Mouse (Mus musculus) thymus, postnatal 14 days (tissue): ENCODE measurements around the gene Cfap46.
"Not testable (repeated sequence)": the region's sequence is repeated elsewhere in the genome, so short reads cannot be mapped to it uniquely, and the experiment has no call there.

ENCODE experiments used
- DNase-seq: peaks from one replicate; pipeline ENCODE4 v3.0.0; 2021

Cfap46 gene

DNA sequence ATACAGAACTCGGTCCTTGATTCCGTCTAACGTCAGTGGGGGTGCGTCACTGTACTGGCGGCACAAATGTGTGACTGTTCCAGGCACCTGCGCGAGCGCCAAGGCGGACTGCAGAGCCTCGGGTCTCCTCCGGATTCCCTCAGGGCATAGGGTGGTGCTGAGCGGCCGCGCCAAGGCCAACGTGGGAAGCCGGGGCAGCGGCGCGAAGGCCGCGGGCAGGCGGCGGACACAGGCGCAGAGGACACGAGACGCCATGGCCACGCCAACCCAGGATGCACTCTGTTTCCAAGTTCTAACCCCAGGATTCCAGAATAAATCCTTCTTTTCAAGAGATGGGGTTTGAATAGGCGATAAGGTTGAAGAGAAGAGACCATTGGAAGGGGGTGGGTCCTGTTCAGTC lies 23.7 kb downstream of the Cfap46 start:
- not testable (repeated sequence) for DNase-seq

DNA sequence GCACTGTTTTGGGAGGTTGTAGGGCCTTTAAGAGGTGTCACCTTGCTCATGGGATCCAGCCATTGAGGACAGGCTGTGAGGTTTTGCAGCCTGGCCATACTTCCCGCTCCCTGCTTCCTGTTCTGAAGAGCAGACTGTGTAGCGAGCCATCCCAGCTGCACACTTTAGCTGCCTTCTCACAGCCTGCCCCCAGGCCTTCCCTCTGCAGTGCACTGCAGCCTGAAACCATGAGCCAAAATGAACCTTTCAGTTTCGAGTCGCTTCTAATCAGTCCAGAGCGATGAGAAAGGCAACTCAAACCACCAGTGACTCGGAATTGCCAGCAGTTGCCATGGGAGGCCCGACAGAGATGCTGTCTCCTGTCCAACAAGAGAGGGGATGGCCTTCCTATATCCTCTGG lies 33.9 kb downstream of the Cfap46 start:
- DNase-seq = no peak

DNA sequence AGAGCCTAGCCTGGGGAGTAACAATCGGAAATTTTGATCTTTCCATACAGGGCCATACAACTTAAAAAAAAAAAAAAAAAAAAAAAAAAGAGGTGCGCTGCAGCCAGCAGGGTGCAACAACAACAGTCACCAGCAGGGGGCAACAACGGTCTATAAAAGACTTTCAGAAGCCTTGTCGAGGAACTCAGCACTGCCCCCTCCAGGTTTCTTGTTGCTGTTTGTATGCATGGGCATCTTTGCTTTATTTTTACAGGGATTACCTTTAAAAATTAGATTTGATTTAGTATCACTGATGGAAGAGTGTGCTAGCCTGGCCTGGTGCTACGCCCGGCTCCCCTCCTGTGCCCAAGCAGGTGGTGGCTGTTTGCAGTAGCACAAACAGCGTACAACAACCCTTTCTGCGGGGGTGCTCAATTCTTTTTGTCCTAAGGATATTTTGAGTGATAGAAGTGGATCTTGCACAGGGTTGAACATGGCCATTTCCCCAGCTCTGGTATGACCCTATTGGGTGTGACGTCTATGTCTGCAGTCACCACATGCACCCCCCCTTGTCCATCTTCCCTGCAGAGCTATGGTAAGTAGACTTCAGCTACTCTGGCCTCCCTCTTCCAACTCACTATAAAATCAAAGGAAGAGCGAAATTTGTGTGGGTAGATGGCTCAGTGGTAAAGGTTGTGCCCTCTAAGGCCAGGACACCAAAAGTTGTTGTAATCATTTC lies 35.4 kb downstream of the Cfap46 start:
- peak; percentile 94 for DNase-seq

DNA sequence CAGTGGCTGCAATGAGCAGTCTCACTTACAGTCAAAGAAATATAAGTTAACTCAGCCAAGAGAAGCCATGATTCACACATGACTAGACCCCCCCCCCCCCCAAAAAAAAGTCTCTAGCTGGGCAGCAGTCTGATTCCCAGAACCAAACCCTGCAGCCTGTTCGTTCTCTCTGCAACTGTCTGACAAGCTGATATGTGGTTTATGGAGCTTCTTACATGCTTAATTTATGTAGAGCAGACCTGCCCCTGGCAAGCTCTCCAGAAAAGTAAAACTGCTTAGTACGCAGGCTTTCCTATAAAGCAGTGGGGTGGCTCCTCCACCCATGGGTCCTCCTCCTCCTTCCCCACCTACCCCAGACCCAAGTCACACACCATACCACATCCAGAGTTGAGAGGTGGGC lies 50.2 kb downstream of the Cfap46 start:
- DNase-seq = no peak

DNA sequence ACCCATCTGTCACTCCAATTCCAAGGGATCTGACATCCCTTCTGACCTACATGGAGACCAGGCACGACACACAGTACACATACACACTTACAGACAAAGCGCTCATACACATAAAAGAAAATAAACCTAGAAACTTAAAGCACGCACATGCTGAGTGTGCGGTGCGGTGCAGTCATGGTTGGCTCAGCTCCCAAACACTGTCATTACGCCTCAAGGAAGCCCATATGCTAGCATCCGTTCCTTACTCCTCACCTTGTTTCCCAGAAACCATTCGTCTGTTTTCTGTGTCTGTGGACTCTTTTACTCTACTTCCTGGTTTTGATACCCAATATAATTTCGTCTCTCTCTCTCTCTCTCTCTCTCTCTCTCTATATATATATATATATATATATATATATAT lies 58.5 kb downstream of the Cfap46 start:
- no peak for DNase-seq

DNA sequence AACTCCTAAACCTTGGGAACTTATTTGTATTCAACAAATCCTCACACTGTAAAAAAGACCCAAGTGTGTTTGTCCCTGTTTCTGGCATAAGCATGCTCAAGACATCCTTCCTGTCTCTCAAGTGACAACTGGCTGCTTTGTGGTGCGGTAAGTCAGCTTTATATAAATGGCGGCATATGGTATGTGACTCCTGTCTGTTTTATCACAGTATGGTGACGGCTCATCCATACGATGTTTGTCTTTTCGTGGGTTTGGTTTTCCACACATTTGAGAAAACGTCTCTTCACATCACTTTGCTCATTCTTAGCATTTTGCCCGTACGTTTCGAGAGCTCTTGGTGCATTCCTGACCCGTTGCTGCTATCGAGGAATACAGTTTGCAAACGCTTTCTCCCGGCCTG lies 61.0 kb downstream of the Cfap46 start:
- no peak for DNase-seq

DNA sequence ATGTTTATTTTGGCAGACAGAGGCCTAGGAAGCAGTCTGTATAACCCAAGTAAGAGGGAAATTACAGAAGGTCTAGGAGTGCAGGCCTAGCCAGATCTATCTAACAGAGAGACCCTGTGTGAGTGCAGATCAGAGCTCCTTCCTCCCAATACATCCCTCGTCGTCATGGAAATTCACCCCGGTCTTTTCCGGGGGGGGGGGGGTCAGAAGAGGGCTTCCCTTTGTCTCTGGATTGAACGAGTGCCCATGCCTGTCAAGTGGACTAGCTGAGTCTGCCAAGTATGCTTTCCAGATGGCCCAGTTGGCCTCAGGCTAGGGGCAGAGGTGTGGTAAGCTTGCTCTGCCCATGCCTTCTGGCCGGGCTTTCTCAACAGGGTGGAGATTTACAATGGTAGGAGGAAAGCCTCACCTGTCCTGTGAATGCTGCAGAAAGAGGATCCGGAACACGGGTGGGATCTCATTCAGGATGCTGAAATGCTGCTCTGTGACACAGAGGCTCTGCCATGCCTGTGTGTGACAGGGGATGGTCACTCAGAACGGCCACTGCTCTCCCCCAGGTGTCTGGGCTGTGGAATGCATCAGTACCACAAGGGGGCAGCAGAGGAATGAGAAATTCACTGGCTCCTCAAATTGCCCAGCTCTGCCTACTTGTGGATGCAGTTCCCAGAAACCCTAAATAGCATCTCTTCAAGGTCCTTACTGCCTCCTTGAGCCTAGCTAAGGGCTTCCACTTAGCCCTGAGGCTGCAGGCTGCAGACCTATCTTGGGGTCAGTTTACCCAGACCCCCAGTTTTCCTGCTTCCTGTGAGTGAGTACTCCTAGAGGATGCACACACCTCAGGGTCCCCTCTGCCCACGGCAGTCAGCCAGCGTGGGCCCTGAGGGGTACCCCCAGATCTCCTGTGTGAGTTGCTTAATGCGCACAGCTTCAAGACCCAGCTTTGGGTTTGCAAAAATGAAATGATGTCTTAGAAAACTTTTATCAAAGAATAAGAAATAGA lies 67.5 kb downstream of the Cfap46 start:
- peak; percentile 43 for DNase-seq

DNA sequence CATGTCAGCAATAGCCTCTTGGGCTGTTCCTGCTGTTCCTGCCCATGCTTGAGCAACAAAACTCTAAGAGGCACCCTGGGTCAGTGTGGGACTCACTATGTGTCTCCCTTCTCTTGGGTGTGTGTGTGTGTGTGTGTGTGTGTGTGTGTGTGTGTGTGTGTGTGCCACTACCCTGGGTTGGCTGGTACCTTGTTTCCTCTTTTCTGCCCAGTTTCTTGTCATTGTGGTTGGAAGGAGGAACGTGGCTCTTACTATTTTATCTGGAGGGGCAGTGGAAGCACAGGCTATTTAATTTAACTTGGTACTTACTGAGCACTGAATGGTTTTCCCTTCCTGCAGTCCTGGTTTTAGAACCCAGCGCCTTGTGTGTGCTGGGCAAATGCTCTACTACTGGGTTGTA lies 73.3 kb downstream of the Cfap46 start:
- DNase-seq = no peak

DNA sequence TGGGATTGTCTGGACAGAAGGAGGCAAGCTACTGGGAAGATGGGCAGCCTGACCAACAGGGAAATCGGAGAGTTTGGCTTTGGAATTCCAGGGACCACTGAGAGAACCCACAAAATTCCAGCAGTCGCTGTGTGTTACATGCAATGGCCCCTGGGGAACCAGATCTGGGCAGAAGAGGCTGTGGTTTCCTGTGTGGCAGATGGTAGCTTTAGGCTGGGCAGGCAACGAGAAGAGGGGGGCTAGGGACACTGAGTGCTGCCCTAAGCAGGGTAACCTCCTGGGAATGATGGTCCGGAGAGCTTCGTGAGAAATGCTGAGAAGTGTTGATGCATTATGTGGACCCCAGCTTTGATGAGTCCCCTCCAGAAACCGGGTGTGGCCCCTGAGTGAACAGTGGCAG lies 87.8 kb downstream of the Cfap46 start:
- no peak for DNase-seq

DNA sequence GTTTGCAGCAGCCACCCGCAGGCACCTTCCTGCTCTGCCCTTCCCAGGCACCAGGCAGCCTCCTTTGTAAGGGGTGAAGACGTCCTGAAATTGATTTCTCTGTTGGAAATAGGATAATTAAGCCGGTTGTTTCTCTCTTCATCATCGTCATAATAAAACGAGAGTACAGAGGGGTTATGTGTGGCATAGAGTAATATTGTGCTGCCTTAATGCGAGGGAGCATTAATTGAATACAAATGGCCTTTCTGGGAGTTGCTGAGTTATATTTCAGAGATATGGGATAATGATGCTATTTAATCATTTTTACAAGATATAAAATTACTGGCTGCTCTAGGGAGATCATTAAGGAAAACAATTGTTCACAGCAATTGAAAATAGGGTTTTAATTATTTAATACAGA lies 88.3 kb downstream of the Cfap46 start:
- no peak for DNase-seq

DNA sequence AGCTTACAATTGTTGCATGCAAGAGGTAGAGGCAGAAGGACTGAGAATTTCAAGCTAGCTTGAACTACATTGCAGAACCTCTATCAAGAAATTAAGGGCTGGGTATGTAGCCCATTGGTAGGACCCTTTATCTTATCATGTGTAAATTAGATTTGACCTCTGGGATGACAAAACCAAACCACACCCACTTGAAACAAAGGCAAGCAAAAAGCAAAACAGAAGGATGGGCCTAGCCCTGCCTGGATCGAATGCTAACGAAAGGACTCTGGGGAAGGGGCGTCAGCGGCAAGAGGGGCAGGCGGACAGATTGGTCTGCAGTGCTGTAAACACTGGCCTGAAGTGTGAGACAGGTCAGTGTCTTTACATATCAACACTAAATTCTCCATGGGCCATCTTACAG lies 92.3 kb downstream of the Cfap46 start:
- DNase-seq = no peak

DNA sequence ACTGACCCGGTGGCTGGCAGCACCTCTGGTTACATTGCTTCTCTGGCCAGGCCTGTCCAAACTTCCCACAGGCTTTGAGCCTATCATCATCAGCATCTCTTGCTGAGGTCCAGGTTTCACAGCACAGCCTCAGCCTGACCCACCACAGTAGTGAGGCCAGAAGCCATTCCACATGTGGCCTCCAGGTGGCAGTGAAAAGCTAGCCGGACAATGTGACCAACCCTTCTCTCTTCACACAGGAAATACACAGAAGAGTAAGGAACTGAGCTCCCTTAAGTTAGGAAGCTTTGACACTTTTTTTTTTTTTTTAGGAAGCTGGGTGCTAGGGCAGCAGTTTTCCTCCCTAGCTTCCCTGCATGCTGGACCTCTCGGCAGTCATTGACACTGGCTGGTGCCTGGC lies 93.3 kb downstream of the Cfap46 start:
- DNase-seq = peak; percentile 17

DNA sequence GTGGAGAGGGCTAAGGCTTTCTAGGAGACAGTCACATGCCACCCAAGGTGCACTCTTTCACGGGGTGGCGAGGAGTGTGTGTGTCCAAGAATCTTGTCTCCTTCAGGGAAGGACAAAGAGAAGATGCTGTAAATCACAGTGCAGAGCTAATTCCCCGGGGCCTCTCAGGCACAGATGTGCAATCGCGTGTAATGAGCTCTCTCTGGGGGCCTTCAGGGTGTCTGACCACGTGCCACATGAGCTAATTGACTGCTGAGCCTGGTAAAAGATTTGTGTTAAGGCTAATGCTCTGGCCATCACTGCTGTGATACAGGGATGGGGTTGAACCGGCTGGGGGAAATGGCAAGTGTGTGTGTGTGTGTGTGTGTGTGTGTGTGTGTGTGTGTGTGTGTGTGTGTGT lies 95.7 kb downstream of the Cfap46 start:
- no peak for DNase-seq

DNA sequence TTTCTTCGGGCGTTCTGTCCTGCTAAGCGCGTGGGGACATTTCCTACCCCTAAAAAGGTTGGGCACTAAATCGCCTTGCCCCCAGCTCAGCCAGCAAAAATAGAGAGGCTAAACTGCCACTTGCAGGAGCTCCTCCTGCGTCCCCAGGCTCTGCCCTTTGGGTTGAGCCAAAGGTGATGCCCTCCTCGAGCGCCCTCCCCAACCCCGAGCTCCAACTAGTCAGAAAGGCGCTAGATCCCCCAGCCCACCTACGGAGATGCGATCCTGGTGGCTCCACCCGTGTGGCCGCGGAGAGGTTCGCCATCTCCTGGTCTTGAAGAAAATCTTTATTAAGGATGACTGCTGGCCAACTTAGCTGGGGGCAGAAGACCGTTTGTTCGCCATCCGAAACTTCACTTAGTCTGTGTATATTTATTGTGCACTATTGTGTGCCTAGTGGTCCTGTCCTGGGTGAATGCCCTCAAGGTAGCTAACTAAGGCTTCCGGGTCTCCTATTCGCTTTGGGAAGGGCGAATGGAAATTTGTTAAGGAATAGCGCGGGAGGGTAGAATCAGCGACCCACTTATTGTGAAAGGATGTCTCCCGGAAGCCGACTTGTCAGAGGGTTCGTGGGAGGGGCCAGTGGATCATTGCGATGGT lies 98.3 kb downstream of the Cfap46 start:
- DNase-seq = no peak

DNA sequence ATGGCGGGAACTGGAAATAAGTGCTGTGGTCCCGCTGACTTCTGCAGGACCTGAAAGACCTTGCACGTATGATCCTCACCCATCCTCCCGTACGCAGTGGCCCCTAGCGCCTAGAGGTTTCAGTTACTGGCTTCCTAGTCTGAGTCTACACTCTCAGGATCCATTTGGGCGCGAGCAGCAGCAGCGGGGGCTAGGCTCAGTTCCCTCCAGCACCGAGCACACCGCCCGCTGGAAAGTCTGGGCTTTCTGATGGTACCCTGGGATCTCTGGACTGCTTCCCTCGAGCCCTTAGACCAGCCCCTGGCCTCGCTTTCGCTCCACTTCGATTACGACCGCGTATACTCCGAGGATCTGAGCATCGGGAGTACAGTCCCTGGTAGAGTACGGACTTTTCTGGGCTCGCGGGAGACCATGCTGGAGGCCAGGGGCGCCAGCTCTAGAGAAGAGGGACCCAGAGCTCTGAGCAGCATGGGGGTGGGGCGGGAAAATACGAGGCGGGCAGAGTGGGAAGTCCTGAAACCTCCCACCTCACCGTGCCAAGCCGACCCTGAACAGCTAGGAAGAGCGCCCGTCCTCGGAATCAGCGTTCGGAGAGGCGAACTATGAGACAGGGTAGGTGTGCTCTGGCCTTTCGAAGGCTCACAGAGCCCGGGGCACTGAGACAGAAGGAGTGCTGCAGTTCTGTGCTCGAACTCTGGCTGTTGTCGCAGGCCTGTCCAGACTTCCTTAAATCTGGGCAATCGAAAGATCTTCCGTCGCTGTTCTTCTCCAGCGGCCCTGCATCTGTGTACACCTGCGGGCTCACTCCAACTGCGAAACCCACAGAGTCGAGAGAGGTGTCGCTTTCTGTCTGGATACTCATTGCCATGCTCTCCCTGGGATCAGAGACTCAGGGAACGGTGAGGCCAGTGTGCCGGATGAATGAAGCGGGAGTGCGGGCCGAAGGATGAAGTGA lies 99.1 kb downstream of the Cfap46 start:
- no peak for DNase-seq

DNA sequence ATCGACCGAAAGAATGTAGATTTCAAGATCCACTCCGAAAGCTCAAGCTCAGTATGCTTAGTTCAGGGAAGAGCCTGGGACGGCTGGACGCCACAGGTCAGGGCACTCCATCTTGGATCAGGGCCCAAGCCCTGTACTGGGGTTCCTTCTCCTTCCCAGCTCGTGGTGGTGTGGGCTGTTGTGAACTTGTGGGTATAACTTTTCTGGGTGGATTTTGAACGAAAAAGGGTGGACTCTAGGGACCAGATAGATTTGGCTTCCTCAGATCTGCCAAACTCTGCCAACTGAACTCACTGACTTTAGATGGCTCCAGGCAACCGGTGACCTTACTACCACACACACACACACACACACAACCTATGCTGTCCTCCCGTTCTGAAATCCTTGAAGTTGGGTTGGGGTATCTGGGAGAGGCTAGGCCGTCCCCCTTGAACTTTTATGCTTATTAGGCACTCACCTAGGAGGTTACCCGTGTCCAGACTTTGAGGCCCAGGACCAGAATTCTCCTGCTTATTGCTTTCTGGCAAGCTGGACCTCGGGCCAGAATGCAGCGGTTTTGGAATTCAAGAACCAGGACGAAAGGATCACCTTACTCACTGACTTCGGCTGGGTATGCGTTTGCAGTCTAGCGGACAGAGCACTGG lies 100.4 kb downstream of the Cfap46 start:
- no peak for DNase-seq

DNA sequence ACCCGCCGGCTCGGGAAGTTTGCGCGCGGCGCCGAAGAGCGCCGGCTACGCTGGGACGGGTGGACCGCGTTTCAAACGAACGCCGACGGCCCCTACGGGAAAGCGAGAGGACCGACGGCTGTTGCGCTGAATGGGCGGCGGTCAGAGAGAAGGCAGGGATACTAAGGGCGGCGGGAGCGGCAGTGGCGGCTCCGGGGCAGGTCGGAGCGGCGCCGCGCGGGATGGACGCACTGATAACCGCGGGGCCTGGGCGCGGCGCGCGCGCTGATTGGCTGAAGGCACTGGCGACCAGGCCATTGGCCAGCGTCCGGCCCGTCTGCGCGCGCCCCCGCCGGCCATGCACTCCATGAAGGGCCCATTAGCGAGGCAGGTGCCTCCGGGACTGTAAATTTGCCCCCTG lies 101.0 kb downstream of the Cfap46 start, which contains the start of gene Nkx6-2:
Nkx6-2 (minus strand) TSS at position 203 of the 400 bp plus-strand sequence.
- DNase-seq = no peak

DNA sequence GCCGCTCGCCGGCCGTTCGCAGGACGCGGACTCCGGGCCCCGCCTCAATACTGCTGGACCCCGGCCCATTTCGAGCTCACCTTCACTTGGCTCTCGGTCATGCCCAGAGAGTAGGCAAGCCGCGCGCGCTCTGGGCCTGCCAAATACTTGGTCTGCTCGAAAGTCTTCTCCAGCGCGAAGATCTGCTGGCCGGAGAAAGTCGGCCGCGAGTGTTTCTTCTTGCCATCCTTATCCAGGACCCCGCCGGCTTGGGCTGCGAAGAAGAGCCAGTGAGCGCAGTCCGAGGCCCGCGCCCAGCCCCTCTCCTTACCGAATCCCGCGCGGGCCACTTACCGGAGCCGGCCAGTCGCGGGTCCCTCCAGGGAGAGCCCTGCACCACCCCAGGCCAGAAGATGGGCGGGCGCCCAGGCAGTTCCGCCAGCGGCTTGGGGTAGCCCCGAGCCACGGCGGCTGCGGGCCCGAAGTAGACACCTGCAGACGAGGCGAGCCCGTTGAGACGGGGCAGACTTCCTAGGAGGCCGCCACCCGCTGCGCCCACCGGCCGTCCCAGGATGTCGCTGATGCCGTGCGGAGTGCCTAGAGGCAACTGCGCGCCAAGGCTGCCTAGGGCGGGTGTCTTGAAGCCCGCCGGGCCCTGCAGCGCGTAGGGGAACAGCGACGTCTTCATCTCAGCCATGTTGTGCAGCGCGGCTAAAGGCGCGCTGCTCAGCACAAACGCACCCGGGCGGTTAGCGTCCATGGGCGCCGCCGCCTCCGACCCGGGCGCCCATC lies 101.6 kb downstream of the Cfap46 start:
- DNase-seq = no peak

DNA sequence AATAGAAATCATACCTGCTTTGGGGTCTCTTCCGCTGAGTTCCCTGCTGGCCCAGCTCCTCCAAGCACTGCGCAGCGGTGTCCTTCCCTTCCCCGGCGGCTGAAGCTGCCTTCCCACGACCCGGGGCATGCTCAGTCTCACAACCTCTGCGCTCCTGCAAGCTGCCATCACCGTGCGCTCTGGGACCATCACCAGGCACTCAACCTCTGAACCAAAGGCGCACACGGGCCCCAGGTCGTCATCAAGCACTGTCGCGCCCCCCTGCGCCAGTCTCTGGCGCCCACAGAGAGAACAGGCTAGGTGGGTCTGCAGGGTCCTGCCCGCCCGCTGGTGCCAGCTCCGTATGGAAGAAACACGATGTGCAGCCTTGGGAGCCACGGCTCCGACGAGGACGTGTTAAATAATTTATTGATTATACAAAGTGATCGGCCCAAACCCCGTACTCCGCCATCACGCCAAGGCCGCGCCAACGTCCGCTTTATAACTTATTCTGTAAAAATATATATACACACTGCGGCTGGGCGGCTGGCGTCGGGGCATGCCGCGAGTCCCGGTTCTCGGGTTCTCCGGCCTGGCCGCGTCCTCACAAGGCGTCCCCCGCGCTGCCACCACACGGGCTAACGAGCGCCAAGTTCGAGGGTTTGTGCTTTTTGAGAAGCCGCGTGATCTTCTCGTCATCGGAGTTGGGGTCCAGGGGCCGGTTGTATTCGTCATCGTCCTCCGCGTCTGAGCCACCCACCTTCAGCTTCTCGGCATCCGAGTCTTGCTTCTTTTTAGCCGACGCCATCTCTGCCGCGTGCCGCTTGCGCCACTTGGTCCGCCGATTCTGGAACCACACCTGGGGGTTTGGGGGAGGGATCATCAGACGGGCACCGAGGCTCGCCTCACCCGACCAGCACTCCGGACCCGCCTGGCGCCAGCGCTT lies 102.5 kb downstream of the Cfap46 start:
- DNase-seq = no peak
